Mouse (Mus musculus) erythroblast, embryonic 14.5 days (primary cell): ENCODE data around the gene Ltn1.

ENCODE experiments used
- GATA1 ChIP-seq: IDR thresholded peaks from 2 replicates; pipeline ENCODE4 v1.6.1; 2012; ENCODE audit warnings: low read length, inconsistent platforms, mixed read lengths
- TAL1 ChIP-seq: IDR thresholded peaks from 3 replicates; pipeline ENCODE4 v1.6.1; 2012; ENCODE audit warnings: low read length, inconsistent platforms, mixed read lengths

DNA sequence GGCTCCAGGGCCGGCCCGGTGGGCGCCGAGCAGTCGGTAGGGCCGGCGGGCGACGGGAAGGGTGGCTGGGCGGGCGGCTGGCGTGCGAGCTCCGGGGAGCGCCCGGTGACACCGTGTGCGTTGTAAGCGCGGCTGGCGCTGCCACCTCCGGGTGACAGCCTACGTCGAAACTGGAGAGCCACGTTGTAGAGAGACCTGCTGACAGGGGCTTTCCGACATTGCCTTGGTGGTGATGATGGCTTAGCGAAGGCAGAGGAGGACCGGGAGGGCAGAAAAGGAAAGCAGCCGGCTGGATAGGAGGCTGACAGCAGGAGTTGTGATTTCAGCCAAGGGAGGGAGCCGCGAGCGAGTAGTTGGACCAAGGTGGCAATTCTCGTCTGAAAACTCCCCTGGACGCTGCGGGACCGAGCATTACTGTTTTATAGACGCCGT, 22.8 kb upstream of the Ltn1 start:
- no peak for TF ChIP-seq GATA1
- no peak for TF ChIP-seq TAL1
